Mouse (Mus musculus): ENCODE measurements at regions not wholly inside any gene's neighbourhood (a gene's known extent, or its start where the extent isn't known, plus 50 kb on each side); places are given as distances from the start of the nearest gene placed in this dataset.
"Not testable (repeated sequence)": the region's sequence is repeated elsewhere in the genome, so short reads cannot be mapped to it uniquely, and the experiment has no call there.

- no peak for DNase-seq (ENCODE audit: low spot score in 2 of 2)
Observed at GRCm38 (mm10) chr13:5527400-5527799, 333.9 kb upstream of the Klf6 start.

GRCm38 (mm10) chr13:5540321-5540720 is 321.0 kb upstream of the Klf6 start:
- DNase-seq (ENCODE audit: low spot score in 2 of 2) = no peak

- no peak for DNase-seq (ENCODE audit: low spot score in 2 of 2)
Observed at GRCm38 (mm10) chr13:5545521-5545920, 315.8 kb upstream of the Klf6 start.

- no peak for DNase-seq (ENCODE audit: low spot score in 2 of 2)
Observed at GRCm38 (mm10) chr13:5546011-5546410, 315.3 kb upstream of the Klf6 start.

GRCm38 (mm10) chr13:5546937-5547336 is 314.3 kb upstream of the Klf6 start:
- DNase-seq (ENCODE audit: low spot score in 2 of 2) = no peak

GRCm38 (mm10) chr13:5548768-5549167 is 312.5 kb upstream of the Klf6 start:
- DNase-seq (ENCODE audit: low spot score in 2 of 2) = no peak

- no peak for DNase-seq (ENCODE audit: low spot score in 2 of 2)
Observed at GRCm38 (mm10) chr13:5549175-5549574, 312.1 kb upstream of the Klf6 start.

GRCm38 (mm10) chr13:5549747-5550146 is 311.5 kb upstream of the Klf6 start:
- no peak for DNase-seq (ENCODE audit: low spot score in 2 of 2)

GRCm38 (mm10) chr13:5550354-5550753 is 310.9 kb upstream of the Klf6 start:
- no peak for DNase-seq (ENCODE audit: low spot score in 2 of 2)

- DNase-seq (ENCODE audit: low spot score in 2 of 2) = no peak
Observed at GRCm38 (mm10) chr13:5551131-5551530, 310.2 kb upstream of the Klf6 start.

- no peak for DNase-seq (ENCODE audit: low spot score in 2 of 2)
Observed at GRCm38 (mm10) chr13:5553461-5553860, 307.8 kb upstream of the Klf6 start.

GRCm38 (mm10) chr13:5558095-5558494 is 303.2 kb upstream of the Klf6 start:
- DNase-seq (ENCODE audit: low spot score in 2 of 2) = no peak

GRCm38 (mm10) chr13:5566479-5566878 is 294.8 kb upstream of the Klf6 start:
- DNase-seq (ENCODE audit: low spot score in 2 of 2) = no peak

GRCm38 (mm10) chr13:5566896-5567295 is 294.4 kb upstream of the Klf6 start:
- DNase-seq (ENCODE audit: low spot score in 2 of 2) = no peak

GRCm38 (mm10) chr13:5569579-5569978 is 291.7 kb upstream of the Klf6 start:
- no peak for DNase-seq (ENCODE audit: low spot score in 2 of 2)

- DNase-seq (ENCODE audit: low spot score in 2 of 2) = no peak
Observed at GRCm38 (mm10) chr13:5570386-5570785, 290.9 kb upstream of the Klf6 start.

GRCm38 (mm10) chr13:5576568-5576967 is 284.7 kb upstream of the Klf6 start:
- DNase-seq (ENCODE audit: low spot score in 2 of 2) = no peak

GRCm38 (mm10) chr13:5583681-5584080 is 277.6 kb upstream of the Klf6 start:
- DNase-seq (ENCODE audit: low spot score in 2 of 2) = not testable (repeated sequence)

GRCm38 (mm10) chr13:5587196-5587595 is 274.1 kb upstream of the Klf6 start:
- DNase-seq (ENCODE audit: low spot score in 2 of 2) = no peak

GRCm38 (mm10) chr13:5591286-5591685 is 270.0 kb upstream of the Klf6 start:
- no peak for DNase-seq (ENCODE audit: low spot score in 2 of 2)

GRCm38 (mm10) chr13:5591837-5592555 is 269.3 kb upstream of the Klf6 start:
- no peak for DNase-seq (ENCODE audit: low spot score in 2 of 2)

- DNase-seq (ENCODE audit: low spot score in 2 of 2) = no peak
Observed at GRCm38 (mm10) chr13:5592556-5593061, 268.7 kb upstream of the Klf6 start.

GRCm38 (mm10) chr13:5601648-5602047 is 259.6 kb upstream of the Klf6 start:
- no peak for DNase-seq (ENCODE audit: low spot score in 2 of 2)
